Mouse (Mus musculus): ENCODE results near the gene Arfgef2.

GRCm38 (mm10) chr2:166806813-166807212 lies 1.4 kb downstream of the Arfgef2 start:
- no peak for TF ChIP-seq POLR2A (IDR thresholded peaks at IDR 0.05; ENCODE audit: insufficient read depth, low read length)
- TF ChIP-seq CTCF (IDR thresholded peaks at IDR 0.05; ENCODE audit: low read depth, low read length), result no peak
- TF ChIP-seq EP300 (IDR thresholded peaks at IDR 0.05; ENCODE audit: insufficient read depth, low read depth, low read length), result no peak
